8 mouse cellular contexts compared by ENCODE assay signal in the genomic region with DNA sequence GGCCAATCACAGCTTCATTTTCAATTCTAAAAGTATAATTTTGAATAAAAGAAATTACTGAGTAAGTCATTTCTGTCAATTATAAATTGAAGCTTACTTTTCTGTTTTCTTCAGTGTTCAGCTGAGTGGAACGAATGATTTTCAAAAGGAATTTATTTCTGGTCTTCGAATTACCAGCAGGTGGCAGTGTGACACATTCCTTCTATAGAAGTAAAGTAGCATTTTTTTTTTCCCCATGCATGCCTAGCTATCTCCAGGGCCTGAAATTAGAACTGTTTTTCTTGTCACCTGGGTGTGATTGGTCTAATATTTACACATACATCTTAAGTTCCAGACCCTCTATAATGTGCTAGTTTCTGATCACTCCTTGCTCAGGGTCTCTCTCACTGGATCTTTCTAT.
DNase-seq lines count a peak whose midpoint lies in the region; ATAC-seq and TF ChIP-seq lines count a peak whose summit lies in the region.

No protein-coding gene starts in this region.

- no peak for ATAC-seq in lung, embryonic 14.5 days (ENCODE audit: insufficient read depth)

- no peak overlapping the region for H3K4me3 ChIP-seq in lung, embryonic 14.5 days (ENCODE audit: low read depth, low read length)
- no peak overlapping the region for H3K4me3 ChIP-seq in lung, adult 2 months (replicated peaks; ENCODE audit: extremely low read depth, low read depth, low read length)
- H3K4me3 ChIP-seq in forebrain, embryonic 10.5 days = no peak overlapping the region

- peak; percentile 0 for DNase-seq in gastrocnemius, adult 18-20 months (ENCODE audit: low spot score)
- no peak for DNase-seq in gastrocnemius, postnatal 14 days
- DNase-seq in lung, embryonic 14.5 days = peak; percentile 74
- no peak for DNase-seq in lung, adult 2 months
- DNase-seq in adipocyte (ENCODE audit: low spot score) = peak; percentile 7
- peak; percentile 70 for DNase-seq in retina, embryonic 14.5 days (ENCODE audit: low spot score)
- DNase-seq in ovary, adult 18-20 months (ENCODE audit: low spot score) = no peak
- no peak for DNase-seq in forebrain, embryonic 10.5 days (ENCODE audit: extremely low spot score, low spot score)

- H3K4me2 ChIP-seq in lung, embryonic 14.5 days = no peak overlapping the region

- peak; percentile 49 for TF ChIP-seq CTCF in lung, embryonic 14.5 days (IDR thresholded peaks at IDR 0.05; ENCODE audit: low read depth)
- no peak for TF ChIP-seq CTCF in lung, adult 2 months (IDR thresholded peaks at IDR 0.05; ENCODE audit: insufficient read depth, low read length)

- no peaks in the 10 kb centered on the region for H3K27me3 ChIP-seq in lung, embryonic 14.5 days (ENCODE audit: insufficient read depth, low read length)
- peaks cover 14% of the 10 kb centered on the region for H3K27me3 ChIP-seq in forebrain, embryonic 10.5 days (ENCODE audit: poor library complexity, severe bottlenecking)

- H3K4me1 ChIP-seq in lung, embryonic 14.5 days (ENCODE audit: insufficient read depth) = no peaks in the 10 kb centered on the region
- no peaks in the 10 kb centered on the region for H3K4me1 ChIP-seq in lung, adult 2 months (ENCODE audit: control insufficient read depth, insufficient read depth, low read length)
- H3K4me1 ChIP-seq in forebrain, embryonic 10.5 days = no peaks in the 10 kb centered on the region

- 13% methylated on average over 2 of the region's 2 CpGs for WGBS in lung, embryonic 14.5 days
- 29% methylated on average over 2 of the region's 2 CpGs for WGBS in lung, adult 2 months
- WGBS in forebrain, embryonic 10.5 days = 15% methylated on average over 2 of the region's 2 CpGs

- no peaks in the 10 kb centered on the region for H3K9me3 ChIP-seq in lung, embryonic 14.5 days (ENCODE audit: low read depth, low read length)
- H3K9me3 ChIP-seq in forebrain, embryonic 10.5 days = no peaks in the 10 kb centered on the region

- intact Hi-C loops in gastrocnemius, postnatal 14 days (cut with DNase I; ENCODE audit: low total_unique reads) = no loop called here

- no peak for TF ChIP-seq POLR2A in lung, adult 2 months (IDR thresholded peaks at IDR 0.05; ENCODE audit: borderline replicate concordance, extremely low read depth, low read depth, low read length)

- H3K27ac ChIP-seq in lung, embryonic 14.5 days (ENCODE audit: low read depth) = no peak overlapping the region
- H3K27ac ChIP-seq in forebrain, embryonic 10.5 days = no peak overlapping the region

- no peaks in the 10 kb centered on the region for H3K36me3 ChIP-seq in lung, embryonic 14.5 days (ENCODE audit: insufficient read depth)
- no peaks in the 10 kb centered on the region for H3K36me3 ChIP-seq in forebrain, embryonic 10.5 days (replicated peaks)

- no peak overlapping the region for H3K9ac ChIP-seq in lung, embryonic 14.5 days

Comparison
In these comparisons a context has a peak if more than half of its experiments do, and no peak if none do; other contexts are left out.
1. DNase-seq: peak in gastrocnemius, adult 18-20 months (single experiment), lung, embryonic 14.5 days (single experiment), adipocyte (single experiment) and retina, embryonic 14.5 days (single experiment); none in gastrocnemius, postnatal 14 days (single experiment), lung, adult 2 months (single experiment), ovary, adult 18-20 months (single experiment) and forebrain, embryonic 10.5 days (single experiment).